Mouse (Mus musculus): ENCODE measurements around the gene Ulk2.

DNA sequence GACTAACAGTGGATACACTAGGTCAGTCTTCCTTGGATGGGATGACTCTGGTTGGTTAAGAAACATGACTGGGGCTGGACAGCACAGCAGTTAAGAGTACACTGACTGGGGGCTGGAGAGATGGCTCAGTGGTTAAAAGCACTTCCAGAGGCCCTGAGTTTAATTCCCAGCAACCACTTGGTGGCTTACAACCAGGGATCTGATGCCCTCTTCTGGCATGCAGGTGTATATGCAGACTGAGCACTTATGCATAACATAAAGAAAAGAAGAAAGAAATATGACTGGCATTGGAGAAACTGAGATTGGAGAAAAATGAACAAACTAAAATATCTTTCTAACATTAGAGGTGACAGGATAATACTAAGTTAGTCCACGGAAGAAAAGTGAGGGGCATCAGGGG lies 114.4 kb downstream of the Ulk2 start:
- no peak for TF ChIP-seq CTCF (IDR thresholded peaks at IDR 0.05; ENCODE audit: low read depth, low read length)
- no peak for TF ChIP-seq GATA1 (IDR thresholded peaks at IDR 0.05; ENCODE audit: borderline replicate concordance, low read length)
- no peak for TF ChIP-seq POLR2AphosphoS5 (IDR thresholded peaks at IDR 0.05; ENCODE audit: insufficient replicate concordance, low read depth, low read length)
- no peak for TF ChIP-seq TAL1 (conservative IDR thresholded peaks at IDR 0.05; ENCODE audit: low read depth, low read length)
